Mouse (Mus musculus): ENCODE measurements at regions not wholly inside any gene's neighbourhood (a gene's known extent, or its start where the extent isn't known, plus 50 kb on each side); places are given as distances from the start of the nearest gene placed in this dataset.

- TF ChIP-seq CTCF (IDR thresholded peaks at IDR 0.05; ENCODE audit: borderline replicate concordance, insufficient read depth, low read length) = no peak
- no peak for TF ChIP-seq POLR2A (IDR thresholded peaks at IDR 0.05; ENCODE audit: low read depth, low read length)
Observed at GRCm38 (mm10) chr2:108783457-108783856, 497.1 kb upstream of the Kif18a start.

Data from embryonic fibroblast, embryonic 13.5 days (primary cell).